Mouse (Mus musculus) c-Kit-positive CD71-positive TER-119-negative erythroid progenitor cells, embryonic 14.5 days (primary cell): ENCODE measurements around the gene Ung.

Experiments
- DNase-seq: peaks from one replicate; pipeline ENCODE4 v3.0.0-alpha.2; 2013; ENCODE audit warnings: low read depth

Ung gene

DNA sequence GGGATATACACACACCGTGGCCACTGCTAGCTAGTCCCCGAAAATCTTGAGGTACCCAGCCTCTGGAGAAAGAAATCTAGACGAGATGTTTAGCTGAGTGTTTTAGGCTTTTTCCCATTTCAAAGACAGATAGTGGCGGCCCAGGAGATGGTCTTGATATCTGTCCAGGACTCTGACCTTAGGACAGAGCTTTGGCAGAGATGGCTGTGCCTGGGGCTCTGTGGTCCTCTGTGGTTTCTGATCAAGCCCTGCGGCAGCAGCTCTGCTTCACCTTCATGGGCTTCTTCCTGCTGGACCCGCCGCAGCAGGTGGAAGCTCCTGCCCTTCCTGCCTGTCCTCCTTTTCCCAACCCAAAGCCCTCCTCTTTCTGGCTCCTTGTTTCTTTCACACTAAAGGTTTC lies 40.2 kb downstream of the Ung start:
- no peak for DNase-seq

- no peak for DNase-seq
Observed at GRCm38 (mm10) chr5:114172936-114173335, 42.8 kb downstream of the Ung start.

- no peak for DNase-seq
Observed at GRCm38 (mm10) chr5:114173458-114173857, 43.3 kb downstream of the Ung start.

DNA sequence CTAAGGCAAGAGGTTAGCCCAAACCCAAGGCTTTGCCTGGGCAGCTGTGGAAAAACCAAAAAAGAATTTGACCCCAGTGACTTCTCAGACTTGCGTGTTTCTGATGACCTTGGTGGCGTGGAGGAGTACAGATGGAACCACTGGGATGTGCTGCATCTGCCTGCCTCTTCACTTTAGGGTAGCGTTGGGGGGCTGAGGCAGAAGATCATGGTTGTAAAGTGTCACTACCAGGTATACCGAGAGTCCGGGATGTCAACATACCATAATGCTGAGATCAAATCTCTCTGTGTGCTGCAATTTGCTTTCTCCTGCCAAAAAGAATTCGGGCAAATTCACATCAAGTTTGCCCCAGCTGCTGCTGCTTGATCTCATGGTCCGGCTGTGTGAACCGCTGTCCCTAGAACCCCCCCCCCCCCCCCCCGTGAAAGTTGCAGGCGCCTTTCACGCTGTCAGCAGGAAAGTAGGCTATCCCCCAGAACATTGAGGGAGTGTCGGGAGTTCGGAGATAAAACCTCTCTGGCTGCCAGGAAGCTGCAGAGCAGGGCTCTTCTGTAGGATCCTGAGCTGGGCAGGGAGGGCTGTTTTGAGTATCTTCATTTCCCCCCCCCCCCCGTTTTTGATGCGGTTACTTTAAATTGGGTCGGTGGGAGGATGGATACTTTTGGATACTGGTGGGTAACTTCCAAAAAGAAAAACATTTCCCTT lies 43.8 kb downstream of the Ung start:
- no peak for DNase-seq

GRCm38 (mm10) chr5:114174639-114175038 lies 44.5 kb downstream of the Ung start:
- no peak for DNase-seq

DNA sequence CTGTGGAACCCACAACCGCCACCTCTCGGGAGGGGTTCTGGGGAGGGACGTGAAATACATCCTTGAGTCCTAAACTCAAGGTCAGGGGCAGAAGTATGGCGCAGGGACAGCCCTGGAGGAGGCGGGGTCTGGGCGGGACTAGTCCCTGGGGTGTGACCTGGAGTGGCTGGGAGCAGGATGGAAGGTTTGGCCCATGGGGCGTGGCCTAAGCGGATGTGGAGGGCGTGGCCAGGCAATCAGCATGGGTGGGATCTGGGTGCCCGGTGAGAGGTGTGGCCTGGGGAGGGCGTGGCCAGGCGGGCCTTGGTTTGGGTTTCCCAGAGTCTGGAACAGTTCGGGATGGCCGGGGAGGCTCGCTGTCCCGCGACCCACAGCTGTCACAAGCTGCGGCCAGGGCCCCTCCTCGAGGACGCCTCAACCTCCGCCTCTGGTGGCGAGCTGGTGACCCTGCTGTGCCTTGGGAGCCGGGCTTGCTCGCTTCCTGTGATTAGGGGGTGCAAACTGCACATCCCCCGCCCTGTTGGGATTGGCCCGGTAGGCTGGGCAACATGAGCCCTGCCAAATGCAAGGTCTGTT lies 45.5 kb downstream of the Ung start:
- DNase-seq, result peak; percentile 89

- no peak for DNase-seq
Observed at GRCm38 (mm10) chr5:114176548-114177400, 46.6 kb downstream of the Ung start.

- no peak for DNase-seq
Observed at GRCm38 (mm10) chr5:114177966-114178719, 48.0 kb downstream of the Ung start.

- DNase-seq, result no peak
Observed at GRCm38 (mm10) chr5:114179541-114179940, 49.4 kb downstream of the Ung start.

DNA sequence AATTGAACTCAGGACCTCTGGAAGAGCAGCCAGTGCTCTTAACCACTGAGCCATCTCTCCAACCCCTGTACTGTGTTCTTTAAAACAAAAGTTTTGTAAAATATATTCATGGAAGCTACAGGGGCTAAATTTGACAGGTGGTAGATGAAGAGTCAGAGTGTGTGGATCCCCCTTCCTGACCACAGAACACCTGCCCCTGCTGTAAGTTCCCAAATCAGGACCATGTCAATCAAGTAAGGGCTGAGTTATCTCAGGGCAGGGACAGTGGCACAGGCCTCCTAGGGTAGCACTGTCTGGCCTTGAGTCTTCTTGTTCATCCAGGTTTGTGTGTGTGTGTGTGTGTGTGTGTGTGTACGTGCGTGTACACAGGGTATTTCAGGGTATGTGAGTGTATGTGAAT lies 53.3 kb downstream of the Ung start:
- DNase-seq, result no peak

DNA sequence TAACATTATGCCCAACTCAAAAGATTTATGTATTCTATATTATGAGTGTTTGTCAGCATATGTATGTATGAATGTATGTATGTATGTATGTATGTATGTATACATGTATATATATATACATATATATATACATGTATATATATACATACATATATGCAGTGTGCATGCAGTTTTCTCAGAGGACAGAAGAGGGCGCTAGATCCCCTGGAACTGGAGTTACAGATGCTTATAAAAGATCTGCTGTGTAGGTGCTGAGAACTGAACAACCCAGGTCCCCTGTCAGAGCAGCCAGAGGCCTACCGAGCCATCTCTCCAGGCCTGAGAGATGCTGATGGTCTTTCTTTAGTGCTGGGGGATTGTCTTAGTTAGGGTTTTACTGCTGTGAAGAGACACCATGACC lies 56.9 kb downstream of the Ung start:
- no peak for DNase-seq
